Comparison of ENCODE assay signal across 17 mouse cellular contexts in the genomic region with DNA sequence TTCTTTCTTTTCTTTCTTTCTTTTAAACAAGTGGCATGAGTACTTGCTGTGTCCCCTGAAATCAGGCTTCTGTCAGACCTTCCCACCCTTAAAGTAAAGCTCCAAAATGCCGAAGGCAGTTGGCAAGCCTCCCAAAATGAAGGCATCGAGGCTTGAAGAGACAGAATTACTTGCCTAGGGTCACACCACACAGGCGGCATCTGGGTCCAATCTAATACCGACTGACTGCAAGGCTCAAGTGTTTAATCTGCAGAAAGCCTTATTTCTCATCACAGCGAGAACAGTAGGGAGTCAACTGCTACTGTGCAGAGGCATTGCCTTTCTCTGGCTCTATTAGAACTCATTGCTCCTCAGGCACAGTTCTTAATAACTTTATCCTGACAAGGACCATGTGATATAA. TPM values are rescaled to one million over a fixed set of nuclear protein-coding genes. Genes with fewer than 3 reads are reported as not detected.
DNase-seq lines count a peak whose midpoint lies in the region; ATAC-seq lines count a peak whose summit lies in the region.
"Had no signal": no experiment of that assay in that cellular context is flagged by ENCODE, and none has a peak within 500 bp of the region (broad histone marks: within the 10 kb centered on the region; RNA-seq: fewer than 3 reads in every experiment).

No protein-coding gene starts in this region.

- H3K4me1 ChIP-seq in kidney, embryonic 14.5 days (ENCODE audit: control insufficient read depth, insufficient read depth, low read length): no peaks in the 10 kb centered on the region
- H3K4me1 ChIP-seq in embryonic facial prominence, embryonic 14.5 days (ENCODE audit: control insufficient read depth, insufficient read depth, low read length): peaks cover 7% of the 10 kb centered on the region
- 0 out of 2 replicates have a peak, but pooled peaks cover 3% of the 10 kb centered on the region for H3K4me1 ChIP-seq in neural tube, embryonic 13.5 days (replicated peaks)
- H3K4me1 ChIP-seq: heart, embryonic 15.5 days had no signal

- H3K9ac ChIP-seq in kidney, embryonic 14.5 days (ENCODE audit: low read depth, low read length): no peak overlapping the region
- H3K9ac ChIP-seq in embryonic facial prominence, embryonic 14.5 days (ENCODE audit: low read depth, low read length): no peak overlapping the region
- H3K9ac ChIP-seq in neural tube, embryonic 13.5 days: no peak overlapping the region
- H3K9ac ChIP-seq: embryonic facial prominence, embryonic 15.5 days; heart, embryonic 15.5 days; lung, embryonic 14.5 days had no signal

- peak; percentile 39 to 57 for DNase-seq in cerebellum, postnatal 14 days
- DNase-seq in cerebellum, adult 11 months: no peak
- peak; percentile 6 to 27 for DNase-seq in kidney, postnatal 4 days
- DNase-seq in embryonic facial prominence, embryonic 14.5 days (ENCODE audit: low spot score): peak; percentile 61
- DNase-seq in layer of hippocampus, adult 8-10 months (ENCODE audit: low spot score in 2 of 2): no peak
- DNase-seq in yolk sac, embryonic 10.5 days (ENCODE audit: low spot score): no peak
- DNase-seq: cerebellum, adult 9-10 months; kidney, postnatal 14 days had no signal

- no peaks in the 10 kb centered on the region for H3K9me3 ChIP-seq in kidney, embryonic 14.5 days (ENCODE audit: control insufficient read depth, low read length)
- no peaks in the 10 kb centered on the region for H3K9me3 ChIP-seq in embryonic facial prominence, embryonic 14.5 days (ENCODE audit: control insufficient read depth, low read length)
- no peaks in the 10 kb centered on the region for H3K9me3 ChIP-seq in neural tube, embryonic 13.5 days
- H3K9me3 ChIP-seq: embryonic facial prominence, embryonic 15.5 days; heart, embryonic 15.5 days had no signal

- H3K4me3 ChIP-seq in kidney, embryonic 14.5 days (ENCODE audit: low read length): no peak overlapping the region
- H3K4me3 ChIP-seq in embryonic facial prominence, embryonic 14.5 days (ENCODE audit: low read depth, low read length): no peak overlapping the region
- no peak overlapping the region for H3K4me3 ChIP-seq in neural tube, embryonic 13.5 days
- H3K4me3 ChIP-seq: embryonic facial prominence, embryonic 15.5 days; heart, embryonic 15.5 days; left cerebral cortex, adult 2 months; myocyte had no signal

- no peak overlapping the region for H3K4me2 ChIP-seq in kidney, embryonic 14.5 days (replicated peaks; ENCODE audit: low read depth, low read length)
- no peak overlapping the region for H3K4me2 ChIP-seq in embryonic facial prominence, embryonic 14.5 days (ENCODE audit: low read depth, low read length)
- H3K4me2 ChIP-seq in neural tube, embryonic 13.5 days: no peak overlapping the region
- H3K4me2 ChIP-seq: embryonic facial prominence, embryonic 15.5 days; heart, embryonic 15.5 days; lung, embryonic 14.5 days had no signal

- 62% methylated on average over 5 of the region's 5 CpGs for WGBS in kidney, embryonic 14.5 days
- WGBS in embryonic facial prominence, embryonic 14.5 days: 19% methylated on average over 5 of the region's 5 CpGs
- 54% methylated on average over 5 of the region's 5 CpGs for WGBS in neural tube, embryonic 13.5 days

- no peak overlapping the region for H3K27ac ChIP-seq in kidney, embryonic 14.5 days (ENCODE audit: low read depth, low read length)
- H3K27ac ChIP-seq in embryonic facial prominence, embryonic 14.5 days (replicated peaks; ENCODE audit: low read depth, low read length): no peak overlapping the region
- H3K27ac ChIP-seq in neural tube, embryonic 13.5 days (replicated peaks): no peak overlapping the region
- H3K27ac ChIP-seq: embryonic facial prominence, embryonic 15.5 days; heart, embryonic 15.5 days; left cerebral cortex, adult 2 months had no signal

- H3K27me3 ChIP-seq in kidney, embryonic 14.5 days (ENCODE audit: control insufficient read depth, insufficient read depth, low read length): no peaks in the 10 kb centered on the region
- H3K27me3 ChIP-seq in embryonic facial prominence, embryonic 14.5 days (replicated peaks; ENCODE audit: control insufficient read depth, insufficient read depth, low read length): no peaks in the 10 kb centered on the region
- H3K27me3 ChIP-seq in neural tube, embryonic 13.5 days: no peaks in the 10 kb centered on the region
- H3K27me3 ChIP-seq: embryonic facial prominence, embryonic 15.5 days; heart, embryonic 15.5 days had no signal

- H3K36me3 ChIP-seq in kidney, embryonic 14.5 days (ENCODE audit: control insufficient read depth, insufficient read depth, low read length): no peaks in the 10 kb centered on the region
- no peaks in the 10 kb centered on the region for H3K36me3 ChIP-seq in embryonic facial prominence, embryonic 14.5 days (ENCODE audit: control insufficient read depth, insufficient read depth, low read length)
- no peaks in the 10 kb centered on the region for H3K36me3 ChIP-seq in neural tube, embryonic 13.5 days
- H3K36me3 ChIP-seq: embryonic facial prominence, embryonic 15.5 days; heart, embryonic 15.5 days had no signal

- no peak for ATAC-seq in kidney, embryonic 14.5 days (ENCODE audit: low FRiP score, low TSS enrichment)
- peak; percentile 45; the same call in 1 of the 2 replicates for ATAC-seq in embryonic facial prominence, embryonic 14.5 days (ENCODE audit: low read depth)
- peak; percentile 50; the same call in 1 of the 2 replicates for ATAC-seq in neural tube, embryonic 13.5 days (ENCODE audit: low read depth)
- ATAC-seq: inflammation-experienced regulatory T-cells, adult 6 months had no signal

RNA-seq across cellular contexts. Expression of a gene that starts 28.0 kb away (rescaled TPM):
- 9.2 and 11.8 TPM in 2 replicates for polyA plus RNA-seq in kidney, embryonic 14.5 days (2014; fragmentation: Nextera tagmentation; extraction: Ambion mirVana)
- 13.8 and 15.4 TPM in 2 replicates for polyA plus RNA-seq in embryonic facial prominence, embryonic 14.5 days (2014; fragmentation: Nextera tagmentation; extraction: Ambion mirVana)
- 24.1 and 29.8 TPM in 2 replicates for polyA plus RNA-seq in neural tube, embryonic 13.5 days (2015; fragmentation: Nextera tagmentation; extraction: Ambion mirVana)
- total RNA-seq in layer of hippocampus, adult 8-10 months (2022): 10 to 100 TPM; 75.3 to 83.9 (median 78.7) TPM

RNA-seq across cellular contexts. Expression of a gene that starts 55.7 kb away (rescaled TPM):
- polyA plus RNA-seq in kidney, embryonic 14.5 days (2014; fragmentation: Nextera tagmentation; extraction: Ambion mirVana): not detected in 2 replicates
- not detected in 2 replicates for polyA plus RNA-seq in embryonic facial prominence, embryonic 14.5 days (2014; fragmentation: Nextera tagmentation; extraction: Ambion mirVana)
- not detected in 2 replicates for polyA plus RNA-seq in neural tube, embryonic 13.5 days (2015; fragmentation: Nextera tagmentation; extraction: Ambion mirVana)
- total RNA-seq in layer of hippocampus, adult 8-10 months (2022): not detected
- total RNA-seq: left cerebral cortex, adult 2 months had no signal
- polyA plus RNA-seq: embryonic facial prominence, embryonic 15.5 days; heart, embryonic 15.5 days; lung, embryonic 14.5 days had no signal

RNA-seq across cellular contexts. Expression of a gene that starts 58.9 kb away (rescaled TPM):
- polyA plus RNA-seq in kidney, embryonic 14.5 days (2014; fragmentation: Nextera tagmentation; extraction: Ambion mirVana): 2.7 and 3.2 TPM in 2 replicates
- polyA plus RNA-seq in embryonic facial prominence, embryonic 14.5 days (2014; fragmentation: Nextera tagmentation; extraction: Ambion mirVana): 0.67 and 0.69 TPM in 2 replicates
- polyA plus RNA-seq in neural tube, embryonic 13.5 days (2015; fragmentation: Nextera tagmentation; extraction: Ambion mirVana): 0.65 and 0.81 TPM in 2 replicates
- 1 to 10 TPM; 1.4 to 2.7 (median 1.9) TPM for total RNA-seq in layer of hippocampus, adult 8-10 months (2022)
- total RNA-seq: liver, adult 2 months had no signal
- polyA plus RNA-seq: heart, embryonic 15.5 days; liver, adult 2 months had no signal

Comparison
In these comparisons a context has a peak if more than half of its experiments do, and no peak if none do; other contexts are left out.
1. DNase-seq: peak in cerebellum, postnatal 14 days (2 of 2), kidney, postnatal 4 days (2 of 2) and embryonic facial prominence, embryonic 14.5 days (single experiment); none in cerebellum, adult 11 months (single experiment), layer of hippocampus, adult 8-10 months (0 of 2) and yolk sac, embryonic 10.5 days (single experiment).